Mouse (Mus musculus) megakaryocyte progenitor cell, adult 5-6 weeks (primary cell): ENCODE measurements at regions not wholly inside any gene's neighbourhood (a gene's known extent, or its start where the extent isn't known, plus 50 kb on each side); places are given as distances from the start of the nearest gene placed in this dataset.

ENCODE experiments used
- ATAC-seq: replicated peaks from 2 replicates; pipeline ENCODE4 v1.8.0; 2016; ENCODE audit warnings: mild to moderate bottlenecking, moderate TSS enrichment, inconsistent platforms; ENCODE audit not compliant: poor library complexity

DNA sequence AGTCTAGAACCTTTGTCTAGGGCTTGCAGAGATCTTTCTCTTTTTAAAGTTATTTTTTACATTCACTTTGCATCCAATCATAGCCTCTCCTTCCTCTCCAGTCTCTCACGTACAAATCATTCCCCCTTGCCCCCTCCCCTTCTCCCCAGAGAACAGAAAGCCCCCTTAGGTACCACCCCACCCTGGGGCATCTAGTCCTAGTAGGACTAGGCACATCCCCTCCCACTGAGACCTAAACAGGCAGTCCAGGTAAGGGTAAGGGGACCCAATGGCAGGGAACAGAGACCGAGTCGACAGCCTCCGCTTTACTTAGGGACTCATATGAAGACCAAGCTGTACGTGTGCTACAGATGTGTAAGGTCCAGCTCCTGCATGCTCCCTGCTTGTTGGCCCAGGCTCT is 59.3 kb upstream of the D16Ertd472e start:
- no peak for ATAC-seq

DNA sequence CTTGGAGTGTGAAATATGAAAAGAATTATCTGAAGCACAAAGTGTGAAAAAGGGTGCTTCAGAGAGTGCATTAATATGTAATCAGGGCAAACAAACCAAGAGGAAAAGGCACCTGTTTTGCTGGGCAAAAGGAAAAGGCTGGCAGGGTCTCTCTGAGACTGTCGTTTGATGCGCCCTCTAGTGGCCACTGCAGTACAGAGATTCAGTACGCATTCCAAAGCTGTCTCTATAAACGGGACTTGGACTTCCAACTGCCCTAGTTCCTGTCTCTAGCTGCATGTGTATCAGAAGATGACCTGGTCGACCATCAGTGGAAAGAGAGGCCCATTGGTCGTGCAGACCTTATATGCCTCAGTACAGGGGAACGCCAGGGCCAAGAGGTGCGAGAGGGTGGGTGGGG is 58.7 kb upstream of the D16Ertd472e start:
- peak; percentile 90 for ATAC-seq

DNA sequence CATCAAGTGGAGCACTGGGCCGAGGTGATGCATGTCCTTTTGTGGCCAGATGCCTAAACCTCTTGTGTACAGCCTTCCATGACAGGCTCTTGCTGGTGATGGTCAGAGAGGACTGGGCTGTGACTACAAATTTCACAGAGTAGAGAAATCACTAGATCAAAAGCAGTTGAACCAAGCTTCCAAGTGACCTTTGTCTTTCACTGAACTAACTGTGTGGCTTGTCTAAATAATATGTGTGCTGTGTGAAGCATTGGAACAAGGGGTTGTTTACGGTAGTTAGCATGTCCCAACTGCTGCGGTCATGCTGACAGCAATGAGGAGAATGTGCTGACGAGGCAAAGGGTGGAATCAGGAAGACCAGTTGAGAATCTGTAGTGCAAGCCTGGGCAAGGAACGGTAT is 55.3 kb upstream of the D16Ertd472e start:
- no peak for ATAC-seq

DNA sequence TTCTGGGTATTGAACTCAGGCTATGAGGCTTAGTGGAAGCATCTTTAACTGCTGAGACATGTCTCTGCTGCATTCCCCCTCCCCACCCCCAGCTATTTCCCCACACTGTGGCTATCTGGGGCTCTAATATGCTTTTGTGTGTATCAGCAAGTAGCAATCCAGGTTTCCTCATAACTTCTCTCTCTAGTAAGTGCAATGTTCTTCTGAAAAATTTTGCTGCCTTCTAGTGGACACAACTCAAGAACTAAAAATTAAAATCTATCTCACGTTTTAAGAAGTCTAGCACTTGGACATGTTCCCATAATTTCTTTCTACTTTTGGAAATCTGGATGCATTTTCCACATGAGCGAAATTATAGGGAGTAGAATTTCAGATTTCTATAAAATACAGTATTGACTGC is 50.3 kb upstream of the D16Ertd472e start:
- peak; percentile 77 for ATAC-seq
